Mouse (Mus musculus): Measurements from ENCODE around the gene Vsig1. TPM values are rescaled to one million over a fixed set of nuclear protein-coding genes. Genes with fewer than 3 reads are reported as not detected.

Gene Vsig1
- polyA plus RNA-seq, 1 experiment from 2014 or later = 0.89 TPM

GRCm38 (mm10) chrX:140936271-140936670 is 28.9 kb downstream of the Vsig1 start:
- no peaks in the 10 kb centered on the region for H3K9me3 ChIP-seq (ENCODE audit: control insufficient read depth, low read length)
- H3K9ac ChIP-seq (ENCODE audit: low read length) = no peak overlapping the region
- no peaks in the 10 kb centered on the region for H3K4me1 ChIP-seq (replicated peaks; ENCODE audit: control insufficient read depth, insufficient read depth, low read length)
- ATAC-seq (replicated peaks; ENCODE audit: low FRiP score, low TSS enrichment, low read depth) = no peak
- H3K4me3 ChIP-seq (ENCODE audit: low read depth, low read length) = no peak overlapping the region
- H3K36me3 ChIP-seq (ENCODE audit: control insufficient read depth, insufficient read depth, low read length) = no peaks in the 10 kb centered on the region
- no peak overlapping the region for H3K4me2 ChIP-seq (ENCODE audit: low read length)
- no peak for DNase-seq (ENCODE audit: low spot score)
- 41% methylated on average over 5 of the region's 5 CpGs for WGBS
- H3K27ac ChIP-seq (ENCODE audit: low read depth) = no peak overlapping the region
- peaks cover 4% of the 10 kb centered on the region; the same call in 1 of the 2 replicates for H3K27me3 ChIP-seq (replicated peaks; ENCODE audit: control insufficient read depth, insufficient read depth, low read length)

DNA sequence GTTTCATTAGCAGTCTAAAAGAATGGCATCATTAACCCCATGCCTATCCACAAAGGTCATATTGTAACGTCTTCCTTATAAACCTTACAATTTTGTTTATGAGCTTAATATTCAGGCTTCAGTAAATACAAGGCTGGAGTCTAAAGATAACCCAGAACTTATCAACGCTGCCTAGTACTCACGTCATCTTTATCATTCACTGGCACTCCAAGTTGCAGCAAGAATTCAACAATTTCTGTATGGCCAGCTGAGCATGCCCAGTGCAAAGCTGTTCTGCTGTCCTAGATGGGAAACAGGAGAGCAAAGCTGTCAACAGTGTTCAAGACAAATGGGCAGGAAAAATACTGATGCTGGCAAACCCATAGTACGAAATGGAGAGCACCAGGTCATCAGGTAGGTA is 46.2 kb downstream of the Vsig1 start:
- DNase-seq (ENCODE audit: low spot score) = no peak
- whole genome bisulfite sequencing = 91% methylated on average over 4 of the region's 4 CpGs
- Histone ChIP-seq H3K4me1 (replicated peaks; ENCODE audit: control insufficient read depth, insufficient read depth, low read length) (no peaks in the 10 kb centered on the region), H3K9me3 (ENCODE audit: control insufficient read depth, low read length) (no peaks in the 10 kb centered on the region), H3K4me2 (ENCODE audit: low read length) (no peak overlapping the region), H3K27me3 (replicated peaks; ENCODE audit: control insufficient read depth, insufficient read depth, low read length) (no peaks in the 10 kb centered on the region), H3K4me3 (ENCODE audit: low read depth, low read length) (no peak overlapping the region), H3K27ac (ENCODE audit: low read depth) (no peak overlapping the region), H3K9ac (ENCODE audit: low read length) (no peak overlapping the region), H3K36me3 (ENCODE audit: control insufficient read depth, insufficient read depth, low read length) (no peaks in the 10 kb centered on the region)
- ATAC-seq (replicated peaks; ENCODE audit: low FRiP score, low TSS enrichment, low read depth) = no peak

DNA sequence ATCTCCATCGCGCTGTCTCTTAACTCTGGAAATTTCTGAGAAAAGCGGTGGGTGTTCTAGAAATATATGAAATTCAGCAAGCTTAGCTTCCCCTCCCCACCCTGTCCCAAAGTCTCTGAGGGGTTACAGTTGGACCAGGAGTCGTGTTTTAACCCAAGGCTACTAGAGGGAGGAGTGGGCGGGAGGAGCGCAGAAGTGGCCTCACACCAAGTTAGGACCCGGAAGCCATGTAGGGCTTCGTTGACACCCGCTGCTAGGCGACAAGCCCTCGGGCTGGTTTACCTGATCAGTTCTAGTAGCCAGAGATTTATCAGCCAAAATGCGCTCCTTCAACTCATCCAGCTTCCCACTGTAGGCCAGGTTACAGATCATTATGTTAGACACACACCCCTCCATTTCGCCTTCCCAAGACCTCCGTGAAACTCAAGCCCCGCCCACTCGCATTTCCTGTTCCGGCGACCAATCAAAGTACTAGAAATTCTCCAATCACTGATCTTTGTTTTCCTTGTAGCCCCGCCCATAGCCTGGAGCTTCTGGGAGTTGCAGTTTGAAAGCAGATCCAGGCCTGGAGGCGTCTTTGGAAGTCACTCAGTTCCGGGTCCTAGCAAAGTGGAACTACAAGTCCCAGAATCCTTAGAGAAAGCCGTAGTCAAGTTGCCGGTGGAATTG is 49.0 kb downstream of the Vsig1 start, which contains the start of the genes Psmd10 and Atg4a:
Gene Psmd10, minus strand, starts transcription at position 457 of the 669 bp plus-strand sequence.
Gene Atg4a, plus strand, starts transcription at position 636 of the 669 bp plus-strand sequence.
- 17% methylated on average over 23 of the region's 23 CpGs for WGBS
- Histone ChIP-seq H3K36me3 (ENCODE audit: control insufficient read depth, insufficient read depth, low read length) (no peaks in the 10 kb centered on the region), H3K4me1 (replicated peaks; ENCODE audit: control insufficient read depth, insufficient read depth, low read length) (no peaks in the 10 kb centered on the region), H3K9me3 (ENCODE audit: control insufficient read depth, low read length) (no peaks in the 10 kb centered on the region), H3K9ac (ENCODE audit: low read length) (peak within 1 kb of the TSS; percentile 47), H3K4me3 (ENCODE audit: low read depth, low read length) (peak within 1 kb of the TSS; percentile 47), H3K27me3 (replicated peaks; ENCODE audit: control insufficient read depth, insufficient read depth, low read length) (no peaks in the 10 kb centered on the region), H3K27ac (ENCODE audit: low read depth) (no peak within 1 kb of the TSS), H3K4me2 (ENCODE audit: low read length) (peak within 1 kb of the TSS; percentile 51)
- DNase-seq (ENCODE audit: low spot score) (peak; percentile 86), ATAC-seq (replicated peaks; ENCODE audit: low FRiP score, low TSS enrichment, low read depth) (peak; percentile 98)

GRCm38 (mm10) chrX:140956959-140957358 is 49.6 kb downstream of the Vsig1 start:
- WGBS = 25% methylated on average over 5 of the region's 5 CpGs
- 0 out of 2 replicates have a peak overlapping the region, but pooled peaks have one; percentile 25 for H3K9ac ChIP-seq (ENCODE audit: low read length)
- ATAC-seq (replicated peaks; ENCODE audit: low FRiP score, low TSS enrichment, low read depth) (peak; percentile 45), DNase-seq (ENCODE audit: low spot score) (peak; percentile 69)
- H3K9me3 ChIP-seq (ENCODE audit: control insufficient read depth, low read length) = no peaks in the 10 kb centered on the region
- no peaks in the 10 kb centered on the region for H3K4me1 ChIP-seq (replicated peaks; ENCODE audit: control insufficient read depth, insufficient read depth, low read length)
- H3K27ac ChIP-seq (ENCODE audit: low read depth) = no peak overlapping the region
- peak overlapping the region; percentile 51 for H3K4me2 ChIP-seq (ENCODE audit: low read length)
- peak overlapping the region; percentile 47 for H3K4me3 ChIP-seq (ENCODE audit: low read depth, low read length)
- no peaks in the 10 kb centered on the region for H3K36me3 ChIP-seq (ENCODE audit: control insufficient read depth, insufficient read depth, low read length)
- H3K27me3 ChIP-seq (replicated peaks; ENCODE audit: control insufficient read depth, insufficient read depth, low read length) = no peaks in the 10 kb centered on the region

- Histone ChIP-seq H3K9me3 (ENCODE audit: control insufficient read depth, low read length) (no peaks in the 10 kb centered on the region), H3K27ac (ENCODE audit: low read depth) (no peak overlapping the region), H3K4me1 (replicated peaks; ENCODE audit: control insufficient read depth, insufficient read depth, low read length) (no peaks in the 10 kb centered on the region), H3K27me3 (replicated peaks; ENCODE audit: control insufficient read depth, insufficient read depth, low read length) (0 out of 2 replicates have a peak, but pooled peaks cover 12% of the 10 kb centered on the region), H3K36me3 (ENCODE audit: control insufficient read depth, insufficient read depth, low read length) (no peaks in the 10 kb centered on the region), H3K4me3 (ENCODE audit: low read depth, low read length) (no peak overlapping the region), H3K9ac (ENCODE audit: low read length) (no peak overlapping the region), H3K4me2 (ENCODE audit: low read length) (no peak overlapping the region)
- no peak for ATAC-seq (replicated peaks; ENCODE audit: low FRiP score, low TSS enrichment, low read depth)
- WGBS = 90% methylated on average over 1 of the region's 1 CpGs
- no peak for DNase-seq (ENCODE audit: low spot score)
These were observed 71.5 kb downstream of the Vsig1 start for GRCm38 (mm10) chrX:140978943-140979342.

DNA sequence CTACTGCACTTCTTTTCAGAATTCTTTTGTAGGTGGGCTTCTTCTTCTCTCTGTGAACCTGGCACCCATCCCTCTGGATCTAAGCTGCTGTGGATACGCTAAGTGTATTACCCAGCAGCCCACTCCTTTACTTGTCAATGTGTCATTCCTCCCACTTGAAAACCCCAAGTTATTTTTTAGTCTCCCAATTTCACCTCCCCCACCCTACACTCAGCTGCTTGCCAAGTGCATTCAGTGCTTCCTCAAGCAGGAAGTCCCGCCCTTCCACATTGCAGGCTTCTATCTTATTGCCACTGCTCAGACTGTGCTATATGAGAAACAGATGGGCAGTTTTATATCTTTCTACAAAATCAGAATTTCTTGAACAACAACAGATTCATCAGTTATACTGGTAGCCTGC is 72.1 kb downstream of the Vsig1 start:
- no peaks in the 10 kb centered on the region for H3K4me1 ChIP-seq (replicated peaks; ENCODE audit: control insufficient read depth, insufficient read depth, low read length)
- no peak for DNase-seq (ENCODE audit: low spot score)
- ATAC-seq (replicated peaks; ENCODE audit: low FRiP score, low TSS enrichment, low read depth) = no peak
- no peak overlapping the region for H3K27ac ChIP-seq (ENCODE audit: low read depth)
- no peak overlapping the region for H3K4me3 ChIP-seq (ENCODE audit: low read depth, low read length)
- no peaks in the 10 kb centered on the region for H3K9me3 ChIP-seq (ENCODE audit: control insufficient read depth, low read length)
- WGBS = 55% methylated on average over 2 of the region's 2 CpGs
- no peak overlapping the region for H3K9ac ChIP-seq (ENCODE audit: low read length)
- H3K36me3 ChIP-seq (ENCODE audit: control insufficient read depth, insufficient read depth, low read length) = no peaks in the 10 kb centered on the region
- 0 out of 2 replicates have a peak, but pooled peaks cover 16% of the 10 kb centered on the region for H3K27me3 ChIP-seq (replicated peaks; ENCODE audit: control insufficient read depth, insufficient read depth, low read length)
- H3K4me2 ChIP-seq (ENCODE audit: low read length) = no peak overlapping the region

GRCm38 (mm10) chrX:140980163-140980562 is 72.8 kb downstream of the Vsig1 start:
- H3K27me3 ChIP-seq (replicated peaks; ENCODE audit: control insufficient read depth, insufficient read depth, low read length) = 0 out of 2 replicates have a peak, but pooled peaks cover 17% of the 10 kb centered on the region
- no peak overlapping the region for H3K9ac ChIP-seq (ENCODE audit: low read length)
- DNase-seq (ENCODE audit: low spot score) (no peak), ATAC-seq (replicated peaks; ENCODE audit: low FRiP score, low TSS enrichment, low read depth) (no peak)
- H3K9me3 ChIP-seq (ENCODE audit: control insufficient read depth, low read length) = no peaks in the 10 kb centered on the region
- no peak overlapping the region for H3K4me2 ChIP-seq (ENCODE audit: low read length)
- no peak overlapping the region for H3K27ac ChIP-seq (ENCODE audit: low read depth)
- WGBS = 62% methylated on average over 4 of the region's 4 CpGs
- no peaks in the 10 kb centered on the region for H3K4me1 ChIP-seq (replicated peaks; ENCODE audit: control insufficient read depth, insufficient read depth, low read length)
- no peak overlapping the region for H3K4me3 ChIP-seq (ENCODE audit: low read depth, low read length)
- H3K36me3 ChIP-seq (ENCODE audit: control insufficient read depth, insufficient read depth, low read length) = no peaks in the 10 kb centered on the region

GRCm38 (mm10) chrX:140983206-140983960 is 76.0 kb downstream of the Vsig1 start:
- ATAC-seq (replicated peaks; ENCODE audit: low FRiP score, low TSS enrichment, low read depth) = no peak
- H3K9ac ChIP-seq (ENCODE audit: low read length) = no peak overlapping the region
- no peak overlapping the region for H3K27ac ChIP-seq (ENCODE audit: low read depth)
- no peaks in the 10 kb centered on the region for H3K9me3 ChIP-seq (ENCODE audit: control insufficient read depth, low read length)
- H3K4me1 ChIP-seq (replicated peaks; ENCODE audit: control insufficient read depth, insufficient read depth, low read length) = no peaks in the 10 kb centered on the region
- H3K27me3 ChIP-seq (replicated peaks; ENCODE audit: control insufficient read depth, insufficient read depth, low read length) = peaks cover 32% of the 10 kb centered on the region
- WGBS = 48% methylated on average over 6 of the region's 6 CpGs
- H3K4me2 ChIP-seq (ENCODE audit: low read length) = no peak overlapping the region
- H3K4me3 ChIP-seq (ENCODE audit: low read depth, low read length) = no peak overlapping the region
- no peak for DNase-seq (ENCODE audit: low spot score)
- H3K36me3 ChIP-seq (ENCODE audit: control insufficient read depth, insufficient read depth, low read length) = no peaks in the 10 kb centered on the region

Measured in intestine, embryonic 14.5 days (tissue).